Mouse (Mus musculus) T-helper 17 cell (primary cell): ENCODE data around the gene Ppm1k.
"Not testable (repeated sequence)": the region's sequence is repeated elsewhere in the genome, so short reads cannot be mapped to it uniquely, and the experiment has no call there.

ENCODE experiments used
- in situ Hi-C, 2 experiments: fragments of 300-600 bp; cut with MboI, MseI; formaldehyde crosslinking; loops; 1 replicate in 1 of 2; 2 replicates in 1 of 2; pipeline ENCODE4 v1.15.1; 2025; ENCODE audit warnings: high pct_unique_total_duplicates in 2 of 2

Ppm1k gene

GRCm38 (mm10) chr6:57534231-57534610, 1.0 kb downstream of the Ppm1k start:
- in situ Hi-C loops: loop anchor here (5.0 to 25.0 kb wide), 5 partner anchors 612 to 1311 kb away; partner anchors contain the start of genes Avl9 (in 1 of the 2), Lsm5 (in 1 of the 2), Nt5c3 (in 1 of the 2) and Vmn1r4 (in 1 of the 2)

DNA sequence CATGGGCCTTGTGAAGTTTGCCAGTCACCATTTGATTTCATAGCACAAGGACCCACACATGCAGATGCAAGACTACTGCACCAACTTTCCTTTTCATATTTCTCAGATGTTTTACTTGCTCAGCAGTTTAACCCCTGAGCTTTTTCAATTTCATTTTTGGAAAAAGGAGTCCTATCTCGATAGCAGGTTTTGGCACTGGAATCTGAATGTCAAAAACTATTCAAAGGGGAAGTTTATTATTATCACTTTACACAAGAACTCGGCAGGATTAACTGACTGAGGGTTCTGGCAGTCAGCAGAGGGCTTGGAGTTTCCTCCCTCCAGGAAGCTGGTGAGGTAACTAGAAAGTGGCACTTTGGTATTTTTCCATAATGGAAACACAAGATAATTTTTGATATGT, 1.9 kb downstream of the Ppm1k start:
- in situ Hi-C loops: loop anchor here (5.0 to 25.0 kb wide), 5 partner anchors 611 to 1311 kb away; partner anchors contain the start of genes Avl9 (in 1 of the 2), Lsm5 (in 1 of the 2), Nt5c3 (in 1 of the 2) and Vmn1r4 (in 1 of the 2)

GRCm38 (mm10) chr6:57532022-57532421, 3.2 kb downstream of the Ppm1k start:
- in situ Hi-C loops: loop anchor here (5.0 to 25.0 kb wide), 5 partner anchors 610 to 1313 kb away; partner anchors contain the start of genes Avl9 (in 1 of the 2), Lsm5 (in 1 of the 2), Nt5c3 (in 1 of the 2) and Vmn1r4 (in 1 of the 2)

- in situ Hi-C loops: loop anchor here (5.0 to 25.0 kb wide), 5 partner anchors 609 to 1313 kb away; partner anchors contain the start of genes Avl9 (in 1 of the 2), Lsm5 (in 1 of the 2), Nt5c3 (in 1 of the 2) and Vmn1r4 (in 1 of the 2)
These were observed 3.8 kb downstream of the Ppm1k start for GRCm38 (mm10) chr6:57531441-57531840.

GRCm38 (mm10) chr6:57531011-57531410, 4.3 kb downstream of the Ppm1k start:
- in situ Hi-C loops: loop anchor here (5.0 to 25.0 kb wide), 5 partner anchors 609 to 1314 kb away; partner anchors contain the start of genes Avl9 (in 1 of the 2), Lsm5 (in 1 of the 2), Nt5c3 (in 1 of the 2) and Vmn1r4 (in 1 of the 2)

DNA sequence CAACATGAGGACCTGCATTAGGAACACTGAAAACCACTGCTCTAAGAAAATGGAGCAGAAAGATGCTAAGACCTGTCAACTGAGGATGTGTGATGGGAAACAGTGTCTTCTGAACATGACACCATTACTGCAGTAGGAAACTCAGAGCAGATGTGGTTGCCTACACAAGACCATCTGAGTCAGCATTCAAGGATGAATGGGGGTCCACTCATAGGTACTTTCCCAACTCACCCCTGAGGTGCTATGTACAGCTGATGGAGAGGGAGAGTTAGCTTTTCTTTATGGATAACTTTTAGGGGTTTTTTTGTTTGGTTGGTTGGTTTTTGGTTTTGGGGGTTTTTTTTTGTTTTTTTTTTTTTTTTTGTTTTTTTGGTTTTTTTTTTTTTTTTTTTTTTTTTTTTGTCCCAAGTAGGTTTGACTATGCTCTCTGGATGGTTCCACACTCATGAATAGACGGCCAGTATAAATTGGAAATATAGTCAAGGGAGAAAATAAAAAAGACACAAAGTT, 5.9 kb downstream of the Ppm1k start:
- in situ Hi-C loops: loop anchor here in 1 of 2 experiments (25.0 kb wide), 1 partner anchor 817 kb away; the partner anchor contains the start of genes Avl9 and Lsm5

DNA sequence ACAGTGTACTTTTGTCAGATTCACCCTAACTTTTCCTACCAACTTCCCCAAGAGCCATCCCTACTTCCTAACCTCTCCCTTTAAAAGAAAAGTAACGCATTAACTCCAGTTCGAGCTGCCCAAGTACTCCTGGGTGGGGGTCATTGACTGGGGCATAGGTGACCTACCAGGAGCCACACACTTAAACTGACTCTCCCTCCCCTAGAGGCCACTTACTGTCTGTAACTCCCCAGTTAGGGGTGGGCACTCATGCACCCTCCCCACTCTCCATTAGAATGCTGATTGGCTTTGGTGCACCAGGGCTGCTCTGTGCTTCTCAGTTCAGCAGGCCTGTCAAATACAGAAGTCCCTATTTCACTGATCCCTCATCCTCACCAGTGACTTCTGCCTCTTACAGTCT, 8.3 kb downstream of the Ppm1k start:
- in situ Hi-C loops: loop anchor here in 1 of 2 experiments (25.0 kb wide), 1 partner anchor 815 kb away; the partner anchor contains the start of genes Avl9 and Lsm5

DNA sequence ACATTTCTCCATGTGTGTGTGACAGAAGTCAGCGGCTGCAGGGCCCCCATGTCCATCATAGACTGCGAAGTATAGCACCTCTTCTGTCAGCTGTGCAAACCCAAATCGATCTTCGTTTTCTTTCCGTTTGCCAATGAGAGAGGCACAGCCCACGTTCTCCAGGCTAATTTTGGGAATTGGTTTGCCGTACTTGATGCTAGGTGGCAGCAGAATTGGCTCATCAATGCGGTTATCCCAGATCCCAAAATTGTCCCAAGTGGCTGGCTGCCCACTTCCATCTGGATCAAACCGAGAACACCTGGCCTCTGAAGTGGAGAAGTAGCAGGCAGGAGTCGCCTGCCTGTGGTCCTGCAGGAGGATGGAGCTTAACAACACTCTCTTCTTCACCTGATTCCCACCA, 10.5 kb downstream of the Ppm1k start:
- in situ Hi-C loops: loop anchor here in 1 of 2 experiments (25.0 kb wide), 1 partner anchor 812 kb away; the partner anchor contains the start of genes Avl9 and Lsm5

- in situ Hi-C loops: no loop called here
These were observed 14.3 kb downstream of the Ppm1k start for GRCm38 (mm10) chr6:57520749-57521652.

- in situ Hi-C loops: loop anchor here in 1 of 2 experiments (10.0 kb wide), 1 partner anchor 1101 kb away; no protein-coding TSS in a partner anchor
These were observed 21.3 kb downstream of the Ppm1k start for GRCm38 (mm10) chr6:57514035-57514374.

GRCm38 (mm10) chr6:57513351-57514034, 21.8 kb downstream of the Ppm1k start:
- in situ Hi-C loops: loop anchor here in 1 of 2 experiments (10.0 kb wide), 1 partner anchor 1101 kb away; no protein-coding TSS in a partner anchor

- in situ Hi-C loops: loop anchor here in 1 of 2 experiments (10.0 kb wide), 1 partner anchor 1103 kb away; no protein-coding TSS in a partner anchor
These were observed 23.4 kb downstream of the Ppm1k start for GRCm38 (mm10) chr6:57511899-57512298.

DNA sequence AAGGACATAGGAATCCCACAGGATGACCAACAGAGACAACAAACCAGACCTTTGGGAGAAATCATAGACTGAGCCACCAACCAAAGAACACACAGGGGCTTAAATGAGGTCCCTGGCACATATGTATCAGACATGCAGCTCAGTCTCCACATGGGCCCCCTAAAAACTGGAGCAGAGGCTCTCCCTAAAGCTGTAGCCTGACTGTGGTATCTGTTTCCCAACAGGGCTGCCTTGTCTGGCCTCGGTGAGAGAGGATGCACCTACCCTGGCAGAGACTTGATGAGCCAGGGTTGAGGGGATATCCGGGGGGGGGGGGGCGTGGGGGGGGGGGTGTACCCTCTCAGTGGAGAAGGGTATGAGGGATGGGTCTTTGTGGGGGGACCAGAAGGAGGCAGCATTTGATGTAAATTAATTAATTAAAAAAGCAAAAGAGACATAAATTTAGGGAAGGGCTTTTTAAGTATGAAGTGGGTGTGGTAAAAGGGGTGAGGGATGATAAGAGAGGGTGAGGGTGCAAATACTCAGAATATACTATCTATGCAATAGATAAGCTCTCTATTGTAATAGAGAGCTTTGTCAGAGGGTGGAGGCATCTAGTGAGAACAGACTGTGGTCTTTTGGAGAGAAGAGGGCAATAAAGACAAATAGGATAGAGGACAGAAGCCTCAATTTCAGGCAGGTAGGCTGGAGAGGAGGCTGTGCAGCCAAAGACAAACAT, 31.4 kb downstream of the Ppm1k start:
- in situ Hi-C loops: no loop called here

- in situ Hi-C loops: loop anchor here (5.0 to 25.0 kb wide), 2 partner anchors 1013 to 1023 kb away; no protein-coding TSS in a partner anchor
These were observed 36.1 kb downstream of the Ppm1k start for GRCm38 (mm10) chr6:57499209-57499608.

- in situ Hi-C loops: not testable (repeated sequence)
These were observed 67.1 kb downstream of the Ppm1k start for GRCm38 (mm10) chr6:57468161-57468560.
